Mouse (Mus musculus) heart, embryonic 10.5 days (tissue): ENCODE measurements around the gene Apol10a. TPM values are rescaled to one million over a fixed set of nuclear protein-coding genes. Genes with fewer than 3 reads are reported as not detected.
"Not testable (repeated sequence)": the region's sequence is repeated elsewhere in the genome, so short reads cannot be mapped to it uniquely, and the experiment has no call there.

Experiments
- DNase-seq: peaks from one replicate; pipeline ENCODE4 v3.0.0-alpha.2; 2017; ENCODE audit warnings: low spot score
- H3K27ac ChIP-seq: fragments of 300-500 bp; sonication (generic); 2 replicates; pipeline ENCODE4 v1.5.1; 2016; ENCODE audit warnings: mild to moderate bottlenecking
- H3K27me3 ChIP-seq: fragments of 300-500 bp; sonication (generic); 2 replicates; pipeline ENCODE4 v1.6.1; 2016; ENCODE audit warnings: mild to moderate bottlenecking; ENCODE audit not compliant: poor library complexity, insufficient read depth, severe bottlenecking
- H3K36me3 ChIP-seq: fragments of 300-500 bp; sonication (generic); 2 replicates; pipeline ENCODE4 v1.6.1; 2016; ENCODE audit warnings: mild to moderate bottlenecking, moderate library complexity
- H3K4me1 ChIP-seq: fragments of 300-500 bp; sonication (generic); 2 replicates; pipeline ENCODE4 v1.6.1; 2016; ENCODE audit warnings: mild to moderate bottlenecking
- H3K4me3 ChIP-seq: fragments of 300-500 bp; sonication (generic); 2 replicates; pipeline ENCODE4 v1.5.1; 2016; ENCODE audit warnings: mild to moderate bottlenecking, moderate library complexity
- H3K9me3 ChIP-seq: fragments of 300-500 bp; sonication (generic); 2 replicates; pipeline ENCODE4 v1.6.1; 2016; ENCODE audit warnings: mild to moderate bottlenecking, moderate library complexity
- WGBS: fragments of 180-500 bp; shearing (Covaris S2); methylation state at CpG from one replicate; pipeline ENCODE4 v1.1.7; 2016; 5-methylcytosine and 5-hydroxymethylcytosine counted together
- polyA plus RNA-seq: library from polyadenylated mRNA; unstranded; fragments of >200 nt; fragmentation: Nextera tagmentation; extraction: Ambion mirVana; gene quantifications from 2 replicates; pipeline ENCODE4 v1.2.1, GENCODE M21; 2016

Apol10a gene
- not detected in 2 replicates for polyA plus RNA-seq

DNA sequence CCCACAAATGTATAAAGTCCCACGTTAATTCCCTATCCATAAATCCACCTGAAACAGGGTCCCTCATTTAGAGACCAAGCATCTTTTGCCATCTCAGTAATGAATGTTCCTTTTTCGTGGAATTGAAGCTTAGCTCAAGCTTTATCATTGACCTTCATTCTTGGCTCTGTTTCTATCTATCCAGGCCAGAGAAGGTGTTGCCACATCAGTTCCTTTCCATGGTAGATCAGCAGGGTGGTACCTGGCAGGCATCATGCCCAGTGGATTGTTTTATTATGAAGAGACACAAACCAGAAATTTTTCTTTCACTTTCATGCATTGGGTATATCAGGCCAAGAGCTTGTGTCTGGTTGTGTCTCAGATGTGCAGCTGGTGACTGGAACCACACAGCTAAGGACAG is at the start of gene Apol10a:
Gene Apol10a (plus strand): TSS at position 355 of the 400 bp plus-strand sequence.
- H3K4me3 ChIP-seq, H3K27ac ChIP-seq, H3K27me3 ChIP-seq, H3K4me1 ChIP-seq, H3K36me3 ChIP-seq, DNase-seq, H3K9me3 ChIP-seq: not testable (repeated sequence)
- WGBS, result 62% methylated on average over 2 of the region's 2 CpGs

- not testable (repeated sequence) for H3K4me1 ChIP-seq, DNase-seq, H3K9me3 ChIP-seq, H3K4me3 ChIP-seq, H3K27me3 ChIP-seq, H3K36me3 ChIP-seq, H3K27ac ChIP-seq
- 57% methylated on average over 9 of the region's 10 CpGs for WGBS
These were observed 48.0 kb upstream of the Apol10a start for GRCm38 (mm10) chr15:77428690-77429448.

DNA sequence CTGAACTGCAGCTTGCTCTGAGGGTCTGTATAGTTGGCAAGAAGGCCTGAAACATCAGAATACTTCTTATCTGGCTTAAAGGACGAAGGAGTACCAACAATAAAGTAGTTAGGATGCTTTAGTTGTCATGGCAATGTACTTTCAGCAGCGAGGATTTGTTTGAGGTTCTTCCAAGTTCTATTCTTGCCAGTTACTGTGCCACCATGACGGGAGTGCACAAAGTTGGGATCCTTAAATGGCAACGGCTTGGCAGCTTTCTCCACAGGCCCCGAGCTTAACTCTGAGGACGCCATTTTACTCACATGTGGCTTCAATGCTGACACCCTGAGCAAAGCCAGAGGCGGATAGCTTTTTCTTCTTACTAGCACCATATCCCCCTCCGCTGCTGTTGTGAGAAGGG is 32.1 kb upstream of the Apol10a start:
- H3K36me3 ChIP-seq, H3K4me3 ChIP-seq, H3K9me3 ChIP-seq, H3K4me1 ChIP-seq, H3K27ac ChIP-seq, H3K27me3 ChIP-seq, DNase-seq: not testable (repeated sequence)
- 75% methylated on average over 8 of the region's 8 CpGs for WGBS

GRCm38 (mm10) chr15:77445668-77446067 is 31.2 kb upstream of the Apol10a start:
- WGBS, result 77% methylated on average over 1 of the region's 1 CpGs
- H3K9me3 ChIP-seq, H3K4me1 ChIP-seq, DNase-seq, H3K27ac ChIP-seq, H3K36me3 ChIP-seq, H3K27me3 ChIP-seq, H3K4me3 ChIP-seq: not testable (repeated sequence)

- H3K27me3 ChIP-seq, H3K9me3 ChIP-seq, H3K4me1 ChIP-seq, H3K36me3 ChIP-seq, H3K27ac ChIP-seq, H3K4me3 ChIP-seq, DNase-seq: not testable (repeated sequence)
- WGBS, result 80% methylated on average over 2 of the region's 2 CpGs
These were observed 29.5 kb upstream of the Apol10a start, which contains the start of gene Apol7b for GRCm38 (mm10) chr15:77447392-77447791. TSS of gene Apol7b (minus strand) at chr15:77447492.

- not testable (repeated sequence) for H3K27me3 ChIP-seq, DNase-seq
These were observed 26.9 kb upstream of the Apol10a start for GRCm38 (mm10) chr15:77449927-77450326.

DNA sequence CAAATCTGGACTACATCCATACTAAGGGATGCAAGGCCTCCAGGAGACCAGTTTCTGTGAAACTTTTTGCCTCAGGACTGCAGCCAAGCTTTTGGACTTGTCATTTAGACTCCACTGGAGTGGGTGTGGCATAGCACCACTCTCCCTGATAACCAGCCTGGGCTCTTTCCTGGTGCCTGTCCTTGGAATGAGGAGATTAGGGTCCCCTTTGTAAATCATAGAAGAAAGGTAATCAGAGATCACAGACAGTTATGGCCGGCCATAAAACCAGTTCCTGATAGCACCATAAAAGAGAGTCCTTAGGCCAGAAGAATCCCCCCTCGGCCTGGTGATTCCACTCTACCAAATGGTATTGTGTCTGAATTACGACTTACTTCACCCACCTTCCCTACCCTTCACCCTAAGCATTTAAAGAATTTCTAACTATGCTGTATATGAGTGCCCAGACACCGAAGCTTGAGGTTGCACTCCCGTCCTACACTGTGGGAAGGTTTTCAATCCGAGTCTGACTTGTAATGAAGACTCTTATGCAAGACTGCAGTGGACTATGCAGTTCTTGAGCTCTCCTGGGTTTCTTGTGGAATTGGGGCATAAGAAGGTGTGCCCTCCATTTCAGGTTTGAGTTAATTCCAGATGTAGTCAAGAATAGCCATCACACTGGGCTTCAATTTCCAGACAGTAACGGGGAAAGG is 2.0 kb upstream of the Apol10a start:
- H3K27ac ChIP-seq, H3K4me1 ChIP-seq, H3K4me3 ChIP-seq, DNase-seq, H3K36me3 ChIP-seq, H3K27me3 ChIP-seq, H3K9me3 ChIP-seq: not testable (repeated sequence)
- 74% methylated on average over 7 of the region's 7 CpGs for WGBS

More at GRCm38 (mm10) chr15:77449927-77450326, 26.9 kb upstream of the Apol10a start:
- not testable (repeated sequence) for H3K4me3 ChIP-seq, H3K36me3 ChIP-seq, H3K4me1 ChIP-seq, H3K27ac ChIP-seq, H3K9me3 ChIP-seq
- 37% methylated on average over 10 of the region's 10 CpGs for WGBS

GRCm38 (mm10) chr15:77482140-77482794 is 5.4 kb downstream of the Apol10a start:
- Histone ChIP-seq H3K4me3 (no peak overlapping the region), H3K36me3 (no peaks in the 10 kb centered on the region), H3K27ac (no peak overlapping the region), H3K4me1 (no peaks in the 10 kb centered on the region), H3K27me3 (no peaks in the 10 kb centered on the region), H3K9me3 (no peaks in the 10 kb centered on the region)
- 69% methylated on average over 4 of the region's 4 CpGs for WGBS
- DNase-seq, result no peak

- H3K27me3 ChIP-seq, DNase-seq, H3K27ac ChIP-seq, H3K36me3 ChIP-seq, H3K9me3 ChIP-seq, H3K4me1 ChIP-seq, H3K4me3 ChIP-seq: not testable (repeated sequence)
- no CpG with 5 or more reads among the region's 1 CpGs for WGBS
These were observed 16.3 kb downstream of the Apol10a start for GRCm38 (mm10) chr15:77493181-77493580.

- not testable (repeated sequence) for H3K27me3 ChIP-seq, DNase-seq, H3K36me3 ChIP-seq, H3K4me3 ChIP-seq, H3K27ac ChIP-seq, H3K9me3 ChIP-seq, H3K4me1 ChIP-seq
- 65% methylated on average over 1 of the region's 1 CpGs for WGBS
These were observed 17.8 kb downstream of the Apol10a start for GRCm38 (mm10) chr15:77494694-77495093.

DNA sequence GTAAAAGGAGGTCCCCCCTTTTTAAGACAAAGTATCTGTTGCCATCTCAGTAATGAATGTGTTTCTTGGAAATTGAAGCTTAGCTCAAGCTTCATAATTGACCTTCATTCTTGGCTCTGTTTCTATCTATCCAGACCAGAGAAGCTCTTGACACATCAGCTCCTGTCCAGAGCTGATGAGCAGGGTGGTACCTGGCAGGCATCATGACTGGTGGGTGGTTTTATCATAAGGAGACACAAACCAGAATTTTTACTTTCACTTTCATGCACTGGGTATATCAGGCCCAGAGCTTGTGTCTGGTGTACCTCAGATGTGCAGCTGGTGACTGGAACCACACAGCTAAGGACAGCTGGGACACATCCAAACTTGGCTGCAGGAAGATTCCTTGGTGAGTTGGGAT is 31.1 kb downstream of the Apol10a start, which contains the start of gene Apol11a:
Gene Apol11a (plus strand): TSS at position 306 of the 400 bp plus-strand sequence.
- not testable (repeated sequence) for H3K36me3 ChIP-seq, H3K27ac ChIP-seq, DNase-seq, H3K4me3 ChIP-seq, H3K9me3 ChIP-seq, H3K4me1 ChIP-seq, H3K27me3 ChIP-seq

GRCm38 (mm10) chr15:77520596-77520995 is 43.7 kb downstream of the Apol10a start:
- not testable (repeated sequence) for DNase-seq, H3K9me3 ChIP-seq, H3K27ac ChIP-seq, H3K4me1 ChIP-seq, H3K4me3 ChIP-seq, H3K36me3 ChIP-seq, H3K27me3 ChIP-seq
- WGBS, result 80% methylated on average over 4 of the region's 4 CpGs

- H3K27me3 ChIP-seq, H3K4me1 ChIP-seq, H3K36me3 ChIP-seq, H3K27ac ChIP-seq, H3K4me3 ChIP-seq, H3K9me3 ChIP-seq: not testable (repeated sequence)
- DNase-seq, result peak; percentile 79
- 13% methylated on average over 6 of the region's 6 CpGs for WGBS
These were observed 46.5 kb downstream of the Apol10a start for GRCm38 (mm10) chr15:77523186-77523843.
